Mouse (Mus musculus): Measurements from ENCODE around the gene Sema6b. TPM values are rescaled to one million over a fixed set of nuclear protein-coding genes. Genes with fewer than 3 reads are reported as not detected.
A peak's percentile ranks its signal among the peaks of the same experiment; 100 is the strongest.

Sema6b gene
- polyA plus RNA-seq, 1 experiment from 2014 or later: 16.4 TPM

DNA sequence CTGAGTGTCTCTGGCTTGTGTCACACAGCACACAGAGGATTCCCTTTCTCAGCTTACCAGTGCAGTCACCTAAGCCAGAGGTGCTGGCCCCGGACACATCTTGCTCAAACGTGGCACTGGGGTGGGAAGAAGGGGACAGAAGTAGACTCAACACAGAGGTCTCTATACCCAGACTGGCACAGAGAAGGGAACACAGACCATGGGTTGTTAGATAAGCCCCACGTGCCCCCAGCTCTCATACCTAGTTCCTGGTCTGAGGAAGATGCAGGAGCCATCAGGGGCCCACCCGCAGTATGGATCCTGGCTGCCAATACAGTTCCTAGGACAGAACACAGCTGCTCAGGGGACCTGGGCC, 14.9 kb downstream of the Sema6b start:
- Histone ChIP-seq H3K36me3 (ENCODE audit: control insufficient read depth, insufficient read depth, low read length) (peaks cover 60% of the 10 kb centered on the region), H3K27me3 (ENCODE audit: control insufficient read depth, insufficient read depth, low read length) (peaks cover 29% of the 10 kb centered on the region), H3K27ac (replicated peaks; ENCODE audit: low read depth, low read length) (no peak overlapping the region), H3K9ac (replicated peaks; ENCODE audit: low read length) (no peak overlapping the region), H3K4me1 (ENCODE audit: control insufficient read depth, insufficient read depth, low read length) (no peaks in the 10 kb centered on the region), H3K4me2 (ENCODE audit: low read length) (no peak overlapping the region), H3K4me3 (replicated peaks; ENCODE audit: low read depth, low read length) (no peak overlapping the region), H3K9me3 (ENCODE audit: control insufficient read depth, low read length) (peaks cover 12% of the 10 kb centered on the region)
- no peak for DNase-seq
- WGBS: 87% methylated on average over 4 of the region's 4 CpGs
- ATAC-seq (ENCODE audit: low FRiP score, low TSS enrichment): no peak

DNA sequence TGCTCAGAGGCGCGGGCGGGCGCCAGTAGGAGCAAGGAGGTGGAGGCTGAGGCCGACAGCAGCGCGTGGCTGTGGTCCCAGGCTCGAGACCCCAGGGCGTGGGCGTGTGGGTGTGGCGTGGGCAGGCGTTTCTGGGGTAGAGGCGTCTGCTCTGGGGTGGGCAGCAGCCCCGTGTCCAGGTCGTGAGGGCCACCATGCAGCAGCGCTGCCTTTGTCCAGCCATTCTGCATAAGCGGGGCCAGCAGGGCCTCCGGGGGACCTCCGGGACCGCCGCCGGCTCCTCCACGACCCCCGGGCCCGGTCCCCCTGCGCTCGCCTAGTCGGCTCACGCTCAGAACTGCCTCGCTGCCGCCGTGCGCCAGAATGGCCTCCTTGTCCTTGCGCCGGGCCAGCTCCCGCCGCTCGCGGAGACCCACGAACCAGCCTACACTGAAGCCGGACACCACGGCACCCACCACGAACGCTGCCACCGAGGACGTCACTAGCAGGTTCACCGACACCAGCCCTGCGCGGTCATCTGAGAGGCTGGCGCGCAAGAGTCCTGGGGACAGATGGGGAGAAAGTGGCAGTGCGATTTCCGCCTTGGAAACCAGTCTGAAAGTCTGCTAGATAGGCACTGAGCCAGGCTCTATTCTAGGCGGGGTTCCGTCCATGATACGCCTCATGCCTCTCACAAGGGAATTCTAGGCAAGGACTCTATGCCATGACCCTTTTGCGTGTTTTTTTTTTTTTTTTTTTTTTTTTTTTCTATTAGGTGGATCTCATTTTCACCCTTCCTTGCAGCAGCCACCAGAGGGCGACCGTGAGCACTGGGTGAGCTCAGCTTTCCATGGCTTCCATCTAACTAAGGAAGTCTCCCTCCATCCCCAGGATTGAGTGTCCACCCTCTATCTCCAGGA, 15.5 kb downstream of the Sema6b start:
- no peak overlapping the region for H3K9ac ChIP-seq (replicated peaks; ENCODE audit: low read length)
- peak; percentile 4; the same call in 1 of the 2 replicates for ATAC-seq (ENCODE audit: low FRiP score, low TSS enrichment)

DNA sequence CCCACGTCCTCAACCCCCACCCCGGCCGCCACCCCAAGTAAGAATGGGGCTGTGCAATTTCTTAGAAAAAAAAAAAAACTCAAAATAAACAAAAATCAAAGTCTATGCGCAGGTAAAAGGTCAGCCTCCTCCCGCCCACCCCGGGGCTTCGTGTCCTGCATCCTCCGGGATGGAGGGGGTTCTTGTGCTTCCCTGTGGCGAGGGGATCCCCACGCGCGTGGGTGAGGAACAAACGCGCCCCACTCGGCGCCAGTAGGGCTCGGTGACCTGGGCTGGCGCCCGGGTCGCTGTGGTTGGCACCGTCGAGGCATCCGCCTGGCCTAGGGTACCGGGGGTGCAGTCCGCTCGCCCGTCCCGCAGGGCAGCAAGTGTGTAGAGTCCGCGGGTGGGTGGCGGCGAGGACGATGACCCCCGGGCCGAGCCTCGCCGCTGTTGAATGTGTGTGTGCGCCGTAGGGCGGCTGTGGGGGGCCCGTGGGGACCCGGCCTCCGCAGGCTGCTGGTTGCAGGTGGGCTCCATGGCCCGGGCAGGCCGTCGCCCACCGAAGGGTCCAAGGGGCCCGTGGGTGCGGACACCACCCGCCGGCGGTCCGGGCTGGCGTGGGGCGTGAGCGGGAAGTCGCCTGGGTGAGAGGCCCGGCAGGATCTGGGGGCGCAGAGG, 16.3 kb downstream of the Sema6b start:
- 47% methylated on average over 59 of the region's 59 CpGs for WGBS
- H3K27me3 ChIP-seq (ENCODE audit: control insufficient read depth, insufficient read depth, low read length): peaks cover 42% of the 10 kb centered on the region
- H3K36me3 ChIP-seq (ENCODE audit: control insufficient read depth, insufficient read depth, low read length): peaks cover 47% of the 10 kb centered on the region
- ATAC-seq (ENCODE audit: low FRiP score, low TSS enrichment) (0 out of 2 replicates have a peak, but pooled peaks have one; percentile 28), DNase-seq (no peak)
- no peak overlapping the region for H3K27ac ChIP-seq (replicated peaks; ENCODE audit: low read depth, low read length)
- H3K9me3 ChIP-seq (ENCODE audit: control insufficient read depth, low read length): peaks cover 12% of the 10 kb centered on the region
- peak overlapping the region; percentile 38 for H3K4me2 ChIP-seq (ENCODE audit: low read length)
- 0 out of 2 replicates have a peak overlapping the region, but pooled peaks have one; percentile 1 for H3K4me3 ChIP-seq (replicated peaks; ENCODE audit: low read depth, low read length)
- no peaks in the 10 kb centered on the region for H3K4me1 ChIP-seq (ENCODE audit: control insufficient read depth, insufficient read depth, low read length)
- H3K9ac ChIP-seq (replicated peaks; ENCODE audit: low read length): no peak overlapping the region

More for the DNA sequence above, 15.5 kb downstream of the Sema6b start:
- no peak overlapping the region for H3K27ac ChIP-seq (replicated peaks; ENCODE audit: low read depth, low read length)
- no peaks in the 10 kb centered on the region for H3K4me1 ChIP-seq (ENCODE audit: control insufficient read depth, insufficient read depth, low read length)
- DNase-seq: peak; percentile 71
- H3K27me3 ChIP-seq (ENCODE audit: control insufficient read depth, insufficient read depth, low read length): peaks cover 35% of the 10 kb centered on the region
- peaks cover 12% of the 10 kb centered on the region for H3K9me3 ChIP-seq (ENCODE audit: control insufficient read depth, low read length)
- H3K36me3 ChIP-seq (ENCODE audit: control insufficient read depth, insufficient read depth, low read length): peaks cover 55% of the 10 kb centered on the region
- peak overlapping the region; percentile 38 for H3K4me2 ChIP-seq (ENCODE audit: low read length)
- 10% methylated on average over 59 of the region's 59 CpGs for WGBS
- 0 out of 2 replicates have a peak overlapping the region, but pooled peaks have one; percentile 1 for H3K4me3 ChIP-seq (replicated peaks; ENCODE audit: low read depth, low read length)

- 90% methylated on average over 12 of the region's 12 CpGs for WGBS
- ATAC-seq (ENCODE audit: low FRiP score, low TSS enrichment) (no peak), DNase-seq (no peak)
- Histone ChIP-seq H3K4me2 (ENCODE audit: low read length) (no peak overlapping the region), H3K36me3 (ENCODE audit: control insufficient read depth, insufficient read depth, low read length) (peaks cover 43% of the 10 kb centered on the region), H3K4me3 (replicated peaks; ENCODE audit: low read depth, low read length) (no peak overlapping the region), H3K4me1 (ENCODE audit: control insufficient read depth, insufficient read depth, low read length) (no peaks in the 10 kb centered on the region), H3K27me3 (ENCODE audit: control insufficient read depth, insufficient read depth, low read length) (peaks cover 47% of the 10 kb centered on the region), H3K9me3 (ENCODE audit: control insufficient read depth, low read length) (peaks cover 12% of the 10 kb centered on the region), H3K9ac (replicated peaks; ENCODE audit: low read length) (no peak overlapping the region), H3K27ac (replicated peaks; ENCODE audit: low read depth, low read length) (no peak overlapping the region)
Observed at GRCm38 (mm10) chr17:56123161-56123560, 17.0 kb downstream of the Sema6b start.

- Histone ChIP-seq H3K4me3 (replicated peaks; ENCODE audit: low read depth, low read length) (no peak within 1 kb of the TSS), H3K27ac (replicated peaks; ENCODE audit: low read depth, low read length) (no peak within 1 kb of the TSS), H3K27me3 (ENCODE audit: control insufficient read depth, insufficient read depth, low read length) (peaks cover 52% of the 10 kb centered on the region), H3K4me1 (ENCODE audit: control insufficient read depth, insufficient read depth, low read length) (peaks cover 4% of the 10 kb centered on the region; the same call in 1 of the 2 replicates), H3K36me3 (ENCODE audit: control insufficient read depth, insufficient read depth, low read length) (peaks cover 31% of the 10 kb centered on the region), H3K4me2 (ENCODE audit: low read length) (no peak within 1 kb of the TSS), H3K9me3 (ENCODE audit: control insufficient read depth, low read length) (peaks cover 12% of the 10 kb centered on the region), H3K9ac (replicated peaks; ENCODE audit: low read length) (no peak within 1 kb of the TSS)
- ATAC-seq (ENCODE audit: low FRiP score, low TSS enrichment): no peak
- no peak for DNase-seq
- WGBS: 69% methylated on average over 2 of the region's 2 CpGs
Observed at GRCm38 (mm10) chr17:56121826-56122225, 18.3 kb downstream of the Sema6b start, which contains the start of gene Lrg1. Lrg1 (minus strand) TSS chr17:56122001.

GRCm38 (mm10) chr17:56119981-56120880, 19.9 kb downstream of the Sema6b start:
- Histone ChIP-seq H3K9ac (replicated peaks; ENCODE audit: low read length) (no peak overlapping the region), H3K4me2 (ENCODE audit: low read length) (no peak overlapping the region), H3K27ac (replicated peaks; ENCODE audit: low read depth, low read length) (no peak overlapping the region), H3K36me3 (ENCODE audit: control insufficient read depth, insufficient read depth, low read length) (peaks cover 22% of the 10 kb centered on the region), H3K4me3 (replicated peaks; ENCODE audit: low read depth, low read length) (no peak overlapping the region), H3K27me3 (ENCODE audit: control insufficient read depth, insufficient read depth, low read length) (peaks cover 53% of the 10 kb centered on the region), H3K9me3 (ENCODE audit: control insufficient read depth, low read length) (peaks cover 12% of the 10 kb centered on the region), H3K4me1 (ENCODE audit: control insufficient read depth, insufficient read depth, low read length) (peaks cover 4% of the 10 kb centered on the region; the same call in 1 of the 2 replicates)
- 10% methylated on average over 66 of the region's 66 CpGs for WGBS
- DNase-seq (no peak), ATAC-seq (ENCODE audit: low FRiP score, low TSS enrichment) (no peak)

GRCm38 (mm10) chr17:56119431-56119830, 20.7 kb downstream of the Sema6b start:
- H3K27ac ChIP-seq (replicated peaks; ENCODE audit: low read depth, low read length): no peak overlapping the region
- no peak for DNase-seq
- no peak overlapping the region for H3K4me2 ChIP-seq (ENCODE audit: low read length)
- H3K4me1 ChIP-seq (ENCODE audit: control insufficient read depth, insufficient read depth, low read length): peaks cover 4% of the 10 kb centered on the region; the same call in 1 of the 2 replicates
- ATAC-seq (ENCODE audit: low FRiP score, low TSS enrichment): no peak
- H3K27me3 ChIP-seq (ENCODE audit: control insufficient read depth, insufficient read depth, low read length): peaks cover 48% of the 10 kb centered on the region
- WGBS: 49% methylated on average over 12 of the region's 12 CpGs
- no peak overlapping the region for H3K4me3 ChIP-seq (replicated peaks; ENCODE audit: low read depth, low read length)
- no peak overlapping the region for H3K9ac ChIP-seq (replicated peaks; ENCODE audit: low read length)
- H3K9me3 ChIP-seq (ENCODE audit: control insufficient read depth, low read length): peaks cover 12% of the 10 kb centered on the region
- peaks cover 18% of the 10 kb centered on the region for H3K36me3 ChIP-seq (ENCODE audit: control insufficient read depth, insufficient read depth, low read length)

DNA sequence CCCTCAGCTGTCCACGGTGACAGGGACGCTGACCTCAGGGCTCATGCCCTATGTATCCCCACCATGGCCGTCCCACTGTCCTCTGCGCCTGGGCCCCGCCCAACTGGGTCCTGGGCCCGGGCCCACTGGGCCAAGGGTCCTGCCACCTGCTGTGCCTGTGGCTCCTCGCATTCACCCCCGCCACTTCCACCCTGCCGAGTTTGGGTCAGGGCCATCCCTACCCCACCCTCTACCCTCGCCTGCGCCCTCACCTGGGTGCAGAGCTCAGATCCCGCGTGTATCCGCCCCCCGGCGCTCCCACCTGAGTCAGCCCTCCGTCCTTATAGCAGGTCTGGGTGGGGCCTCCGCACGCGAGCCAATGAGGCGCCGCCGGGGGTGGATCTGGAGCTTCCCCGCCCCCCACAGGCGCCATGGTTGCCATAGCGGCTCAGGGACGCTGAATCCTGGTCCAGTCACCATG, 22.9 kb downstream of the Sema6b start, which contains the start of gene Plin5:
Gene Plin5 (minus strand): TSS at position 346 of the 460 bp plus-strand sequence.
- DNase-seq (peak; percentile 65), ATAC-seq (ENCODE audit: low FRiP score, low TSS enrichment) (0 out of 2 replicates have a peak, but pooled peaks have one; percentile 15)
- peak within 1 kb of the TSS; percentile 51 for H3K4me2 ChIP-seq (ENCODE audit: low read length)
- H3K27ac ChIP-seq (replicated peaks; ENCODE audit: low read depth, low read length): no peak within 1 kb of the TSS
- peaks cover 40% of the 10 kb centered on the region for H3K27me3 ChIP-seq (ENCODE audit: control insufficient read depth, insufficient read depth, low read length)
- WGBS: 1% methylated on average over 27 of the region's 27 CpGs
- peak within 1 kb of the TSS; percentile 36; the same call in 1 of the 2 replicates for H3K9ac ChIP-seq (replicated peaks; ENCODE audit: low read length)
- H3K36me3 ChIP-seq (ENCODE audit: control insufficient read depth, insufficient read depth, low read length): no peaks in the 10 kb centered on the region
- H3K4me3 ChIP-seq (replicated peaks; ENCODE audit: low read depth, low read length): peak within 1 kb of the TSS; percentile 24; the same call in 1 of the 2 replicates
- peaks cover 2% of the 10 kb centered on the region for H3K9me3 ChIP-seq (ENCODE audit: control insufficient read depth, low read length)
- peaks cover 4% of the 10 kb centered on the region; the same call in 1 of the 2 replicates for H3K4me1 ChIP-seq (ENCODE audit: control insufficient read depth, insufficient read depth, low read length)
